Mouse (Mus musculus) testis, postnatal 10 days (tissue): ENCODE measurements around the gene Men1.
"Not testable (repeated sequence)": the region's sequence is repeated elsewhere in the genome, so short reads cannot be mapped to it uniquely, and the experiment has no call there.

Experiments used
- DNase-seq: peaks from one replicate; pipeline ENCODE4 v3.0.0; 2021; ENCODE audit warnings: low spot score

The Men1 gene

GRCm38 (mm10) chr19:6334673-6335457 is at the start of gene Men1:
TSS of gene Men1 (plus strand) at chr19:6334979.
- DNase-seq, result peak; percentile 94

- DNase-seq, result no peak
Observed at GRCm38 (mm10) chr19:6285226-6285625, 49.6 kb upstream of the Men1 start.

- no peak for DNase-seq
Observed at GRCm38 (mm10) chr19:6285632-6286433, 48.9 kb upstream of the Men1 start.

GRCm38 (mm10) chr19:6286434-6287401 is 48.1 kb upstream of the Men1 start:
- no peak for DNase-seq

- DNase-seq, result no peak
Observed at GRCm38 (mm10) chr19:6288236-6288894, 46.4 kb upstream of the Men1 start.

- no peak for DNase-seq
Observed at GRCm38 (mm10) chr19:6289696-6290238, 45.0 kb upstream of the Men1 start.

GRCm38 (mm10) chr19:6290720-6291116 is 44.1 kb upstream of the Men1 start:
- DNase-seq, result not testable (repeated sequence)

GRCm38 (mm10) chr19:6291117-6291781 is 43.5 kb upstream of the Men1 start:
- no peak for DNase-seq

GRCm38 (mm10) chr19:6292262-6292661 is 42.5 kb upstream of the Men1 start:
- no peak for DNase-seq

GRCm38 (mm10) chr19:6294301-6294700 is 40.5 kb upstream of the Men1 start:
- no peak for DNase-seq

GRCm38 (mm10) chr19:6296551-6297210 is 38.1 kb upstream of the Men1 start:
- DNase-seq, result no peak

GRCm38 (mm10) chr19:6297641-6298040 is 37.1 kb upstream of the Men1 start:
- DNase-seq, result no peak

- DNase-seq, result no peak
Observed at GRCm38 (mm10) chr19:6299003-6299402, 35.8 kb upstream of the Men1 start.

GRCm38 (mm10) chr19:6299450-6300267 is 35.1 kb upstream of the Men1 start:
- no peak for DNase-seq

GRCm38 (mm10) chr19:6300402-6300841 is 34.4 kb upstream of the Men1 start:
- DNase-seq, result no peak

GRCm38 (mm10) chr19:6302114-6302513 is 32.7 kb upstream of the Men1 start:
- DNase-seq, result no peak

- no peak for DNase-seq
Observed at GRCm38 (mm10) chr19:6302522-6302921, 32.3 kb upstream of the Men1 start.

- no peak for DNase-seq
Observed at GRCm38 (mm10) chr19:6303831-6304230, 30.9 kb upstream of the Men1 start.
